Mouse (Mus musculus) intestine, embryonic 14.5 days (tissue): ENCODE data around the gene Atp5b. TPM values are rescaled to one million over a fixed set of nuclear protein-coding genes. Genes with fewer than 3 reads are reported as not detected.
"Not testable (repeated sequence)": the region's sequence is repeated elsewhere in the genome, so short reads cannot be mapped to it uniquely, and the experiment has no call there.

Source experiments
- ATAC-seq: fragments of 200-750 bp; cut with Nextera tagmentation; replicated peaks from 2 replicates; pipeline ENCODE4 v1.8.0; 2017; ENCODE audit warnings: low read depth, moderate number of reproducible peaks, moderate TSS enrichment, moderate library complexity; ENCODE audit not compliant: low FRiP score, low TSS enrichment
- DNase-seq: peaks from one replicate; pipeline ENCODE4 v3.0.0-alpha.2; 2018; ENCODE audit warnings: low spot score
- H3K27ac ChIP-seq: fragments of 300-500 bp; sonication (generic); 2 replicates; pipeline ENCODE4 v1.5.1; 2014; ENCODE audit warnings: low read depth, mild to moderate bottlenecking, control low read depth
- H3K27me3 ChIP-seq: fragments of 300-500 bp; sonication (generic); replicated peaks from 2 replicates; pipeline ENCODE4 v1.6.1; 2014; ENCODE audit warnings: low read length, control low read depth; ENCODE audit not compliant: control insufficient read depth, insufficient read depth
- H3K36me3 ChIP-seq: fragments of 300-500 bp; sonication (generic); 2 replicates; pipeline ENCODE4 v1.6.1; 2014; ENCODE audit warnings: low read length, control low read depth; ENCODE audit not compliant: control insufficient read depth, insufficient read depth
- H3K4me1 ChIP-seq: fragments of 300-500 bp; sonication (generic); replicated peaks from 2 replicates; pipeline ENCODE4 v1.6.1; 2014; ENCODE audit warnings: low read length, control low read depth, mixed read lengths; ENCODE audit not compliant: control insufficient read depth, insufficient read depth
- H3K4me2 ChIP-seq: fragments of 300-500 bp; sonication (generic); 2 replicates; pipeline ENCODE4 v1.6.1; 2014; ENCODE audit warnings: low read length
- H3K4me3 ChIP-seq: fragments of 300-500 bp; sonication (generic); 2 replicates; pipeline ENCODE4 v1.5.1; 2014; ENCODE audit warnings: low read depth, low read length, control low read depth, mixed read lengths
- H3K9ac ChIP-seq: fragments of 300-500 bp; sonication (generic); 2 replicates; pipeline ENCODE4 v1.6.1; 2014; ENCODE audit warnings: mild to moderate bottlenecking, low read length
- H3K9me3 ChIP-seq: fragments of 300-500 bp; sonication (generic); 2 replicates; pipeline ENCODE4 v1.6.1; 2016; ENCODE audit warnings: low read length, control low read depth; ENCODE audit not compliant: control insufficient read depth
- WGBS: fragments of 180-500 bp; shearing (Covaris S2); extraction: QIAGEN DNeasy Blood & Tissue Kit; methylation state at CpG from one replicate; pipeline ENCODE4 v1.1.7; 2014; 5-methylcytosine and 5-hydroxymethylcytosine counted together
- polyA plus RNA-seq: library from polyadenylated mRNA; unstranded; fragments of >200 nt; fragmentation: Nextera tagmentation; extraction: Ambion mirVana; gene quantifications from 2 replicates; pipeline ENCODE4 v1.2.1, GENCODE M21; 2014

The Atp5b gene
- polyA plus RNA-seq, 1 experiment from 2014 or later, result 2,654 TPM

DNA sequence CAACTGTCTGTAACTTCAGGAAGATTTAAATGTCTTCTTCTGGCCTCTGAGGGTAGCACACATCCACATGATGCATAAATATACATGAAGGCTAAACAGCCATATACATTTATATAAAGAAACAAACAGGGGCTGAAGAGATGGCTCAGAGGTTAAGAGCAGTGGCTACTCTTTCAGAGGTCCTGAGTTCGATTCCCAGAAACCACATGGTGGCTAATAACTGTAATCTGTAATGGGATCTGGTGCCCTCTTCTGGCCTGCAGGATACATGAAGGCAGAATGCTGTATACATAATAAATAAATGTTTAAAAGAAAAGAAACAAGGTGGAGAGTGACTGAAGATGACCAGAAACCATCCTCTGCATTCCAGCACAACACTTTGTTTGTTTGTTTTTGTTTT lies 2.6 kb upstream of the Atp5b start:
- Histone ChIP-seq H3K36me3 (peaks cover 32% of the 10 kb centered on the region), H3K4me3 (no peak overlapping the region), H3K4me1 (peaks cover 13% of the 10 kb centered on the region; the same call in 1 of the 2 replicates), H3K9ac (no peak overlapping the region), H3K9me3 (no peaks in the 10 kb centered on the region), H3K27ac (no peak overlapping the region), H3K27me3 (no peaks in the 10 kb centered on the region), H3K4me2 (no peak overlapping the region)
- no peak for DNase-seq
- 86% methylated on average over 1 of the region's 1 CpGs for WGBS
- ATAC-seq, result no peak

DNA sequence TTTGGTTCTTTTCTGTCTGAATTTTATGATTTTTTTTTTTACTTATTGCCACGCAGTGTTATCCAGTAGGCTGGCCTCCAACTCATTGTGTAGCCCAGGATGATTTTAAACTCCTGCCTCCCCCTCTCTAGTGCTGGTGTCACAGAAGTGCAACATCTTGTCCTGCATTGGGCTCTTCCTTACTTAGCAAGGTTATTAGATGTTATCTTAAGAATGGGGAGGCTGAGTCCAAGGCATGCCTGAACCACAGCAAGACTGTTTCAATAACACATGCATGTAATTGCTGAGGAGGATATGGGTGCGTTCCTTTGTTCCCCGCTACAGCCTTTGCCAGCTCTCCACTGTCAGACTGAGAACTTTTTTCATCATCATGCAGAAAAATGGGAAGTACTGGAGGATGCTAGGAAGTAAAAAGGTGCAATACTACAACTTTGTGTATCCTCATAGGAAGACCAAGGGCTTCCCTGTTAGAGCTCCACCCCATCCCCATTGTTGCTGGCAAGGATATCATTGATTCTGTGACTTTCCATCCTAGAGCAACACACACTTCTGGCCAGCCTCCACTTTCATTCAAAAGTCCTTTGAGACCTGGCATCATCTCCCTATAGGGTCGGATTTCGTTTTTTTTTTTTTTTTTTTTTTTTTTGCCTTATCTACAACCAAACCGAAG lies 1.1 kb upstream of the Atp5b start:
- 49% methylated on average over 6 of the region's 6 CpGs for WGBS
- Histone ChIP-seq H3K27ac (peak overlapping the region; percentile 3; the same call in 1 of the 2 replicates), H3K27me3 (no peaks in the 10 kb centered on the region), H3K4me2 (peak overlapping the region; percentile 68), H3K36me3 (peaks cover 41% of the 10 kb centered on the region), H3K9me3 (no peaks in the 10 kb centered on the region), H3K4me1 (peaks cover 13% of the 10 kb centered on the region; the same call in 1 of the 2 replicates), H3K4me3 (peak overlapping the region; percentile 100), H3K9ac (peak overlapping the region; percentile 67)
- DNase-seq (no peak), ATAC-seq (no peak)

DNA sequence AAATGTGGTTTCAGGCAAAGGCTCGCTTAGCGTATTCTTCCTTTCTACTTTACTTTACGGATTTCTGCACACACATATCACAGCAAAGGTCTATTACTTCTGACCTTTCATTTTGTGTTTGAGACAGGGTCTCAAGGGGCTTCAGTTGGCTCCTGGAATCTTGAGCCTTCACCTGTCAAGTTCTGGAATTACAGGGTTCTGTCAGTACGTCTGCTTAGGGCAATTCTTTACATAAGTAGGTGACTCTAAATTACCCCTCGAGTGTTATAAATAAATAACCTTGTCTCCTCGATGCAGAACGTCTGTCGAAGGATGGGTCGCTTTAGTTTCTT lies 630 bp upstream of the Atp5b start:
- Histone ChIP-seq H3K27me3 (no peaks in the 10 kb centered on the region), H3K27ac (peak overlapping the region; percentile 3; the same call in 1 of the 2 replicates), H3K9me3 (no peaks in the 10 kb centered on the region), H3K4me1 (peaks cover 13% of the 10 kb centered on the region; the same call in 1 of the 2 replicates), H3K4me2 (peak overlapping the region; percentile 68), H3K36me3 (peaks cover 41% of the 10 kb centered on the region), H3K4me3 (peak overlapping the region; percentile 100), H3K9ac (peak overlapping the region; percentile 67)
- ATAC-seq (no peak), DNase-seq (no peak)
- 11% methylated on average over 9 of the region's 9 CpGs for WGBS

DNA sequence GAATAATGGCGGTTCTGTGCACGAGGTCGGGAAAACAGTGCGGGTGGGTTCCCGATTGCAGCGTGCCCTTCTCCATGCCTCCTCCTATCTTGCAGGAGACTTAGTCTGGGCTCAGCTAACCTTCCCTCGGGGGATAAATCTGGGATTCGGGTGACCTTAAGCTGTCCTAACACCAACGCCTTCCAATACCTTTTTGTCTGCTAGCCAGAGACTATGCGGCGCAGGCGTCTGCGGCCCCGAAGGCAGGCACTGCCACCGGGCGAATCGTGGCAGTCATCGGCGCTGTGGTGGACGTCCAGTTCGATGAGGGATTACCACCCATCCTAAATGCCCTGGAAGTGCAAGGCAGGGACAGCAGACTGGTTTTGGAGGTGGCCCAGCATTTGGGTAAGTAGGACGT lies 615 bp downstream of the Atp5b start:
- DNase-seq (no peak), ATAC-seq (no peak)
- H3K9ac ChIP-seq, result peak overlapping the region; percentile 99
- peak overlapping the region; percentile 100 for H3K4me3 ChIP-seq
- no peaks in the 10 kb centered on the region for H3K27me3 ChIP-seq
- H3K9me3 ChIP-seq, result no peaks in the 10 kb centered on the region
- peak overlapping the region; percentile 87 for H3K27ac ChIP-seq
- peaks cover 46% of the 10 kb centered on the region for H3K36me3 ChIP-seq
- peak overlapping the region; percentile 94 for H3K4me2 ChIP-seq
- WGBS, result under 1% methylated on average over 22 of the region's 22 CpGs
- peaks cover 13% of the 10 kb centered on the region; the same call in 1 of the 2 replicates for H3K4me1 ChIP-seq

DNA sequence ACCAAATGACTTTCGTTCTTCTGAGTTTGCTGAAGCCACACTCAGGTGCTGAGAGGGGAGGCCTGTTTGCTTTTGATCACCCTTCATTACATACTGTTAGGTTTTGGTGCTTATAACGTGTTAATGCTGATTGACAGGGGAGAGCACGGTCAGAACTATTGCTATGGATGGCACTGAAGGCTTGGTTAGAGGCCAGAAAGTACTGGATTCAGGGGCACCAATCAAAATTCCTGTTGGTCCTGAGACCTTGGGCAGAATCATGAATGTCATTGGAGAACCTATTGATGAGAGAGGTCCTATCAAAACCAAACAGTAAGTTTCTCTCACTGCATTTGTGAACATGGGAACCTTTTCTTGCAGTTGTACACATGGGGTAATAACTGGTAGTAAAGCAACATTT lies 1.1 kb downstream of the Atp5b start:
- no peak overlapping the region for H3K27ac ChIP-seq
- no peaks in the 10 kb centered on the region for H3K9me3 ChIP-seq
- 4% methylated on average over 3 of the region's 3 CpGs for WGBS
- peak overlapping the region; percentile 100 for H3K4me3 ChIP-seq
- ATAC-seq (no peak), DNase-seq (no peak)
- H3K36me3 ChIP-seq, result peaks cover 51% of the 10 kb centered on the region
- peak overlapping the region; percentile 94 for H3K4me2 ChIP-seq
- no peaks in the 10 kb centered on the region for H3K27me3 ChIP-seq
- peak overlapping the region; percentile 99 for H3K9ac ChIP-seq
- H3K4me1 ChIP-seq, result peaks cover 13% of the 10 kb centered on the region; the same call in 1 of the 2 replicates

DNA sequence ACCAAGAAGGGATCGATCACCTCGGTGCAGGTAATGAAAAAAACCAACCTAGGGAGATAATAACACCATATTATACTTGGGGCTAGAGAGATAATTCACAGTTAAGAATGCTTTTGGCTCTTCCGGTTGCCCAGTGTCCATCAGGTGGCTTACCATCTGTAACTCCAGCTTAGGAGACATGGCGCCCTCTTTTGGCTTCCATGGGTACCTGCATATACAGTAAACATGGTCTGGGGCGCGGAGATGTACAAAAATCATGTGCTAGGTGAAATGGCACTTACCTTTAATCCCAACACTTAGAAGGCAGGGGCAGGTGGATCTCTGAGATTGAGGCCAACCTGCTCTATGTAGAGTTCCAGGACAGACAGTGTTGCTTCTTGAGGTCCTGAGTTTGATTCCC lies 3.3 kb downstream of the Atp5b start:
- H3K27ac ChIP-seq, result no peak overlapping the region
- DNase-seq, result no peak
- peaks cover 15% of the 10 kb centered on the region for H3K4me1 ChIP-seq
- H3K27me3 ChIP-seq, result no peaks in the 10 kb centered on the region
- no peaks in the 10 kb centered on the region for H3K9me3 ChIP-seq
- no peak for ATAC-seq
- 75% methylated on average over 6 of the region's 6 CpGs for WGBS
- peaks cover 63% of the 10 kb centered on the region for H3K36me3 ChIP-seq
- H3K4me3 ChIP-seq, result no peak overlapping the region
- no peak overlapping the region for H3K4me2 ChIP-seq
- H3K9ac ChIP-seq, result no peak overlapping the region

DNA sequence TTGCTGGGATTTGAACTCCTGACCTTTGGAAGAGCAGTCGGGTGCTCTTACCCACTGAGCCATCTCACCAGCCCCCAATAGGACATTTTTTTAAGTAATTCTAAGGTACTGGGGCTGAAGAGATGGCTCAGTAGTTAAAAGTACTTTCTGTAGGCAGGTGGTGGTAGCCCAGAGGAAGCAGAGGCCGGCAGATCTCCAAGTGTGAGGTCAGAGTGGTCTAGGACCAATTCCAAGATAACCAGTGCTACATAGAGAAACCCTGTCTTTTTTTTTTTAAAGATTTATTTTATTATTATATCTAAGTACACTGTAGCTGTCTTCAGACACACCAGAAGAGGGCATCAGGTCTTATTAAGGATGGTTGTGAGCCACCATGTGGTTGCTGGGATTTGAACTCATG lies 4.1 kb downstream of the Atp5b start:
- not testable (repeated sequence) for H3K27me3 ChIP-seq, DNase-seq, H3K9me3 ChIP-seq, H3K27ac ChIP-seq, ATAC-seq, H3K4me2 ChIP-seq, H3K9ac ChIP-seq, H3K4me3 ChIP-seq
- Histone ChIP-seq H3K4me1 (peaks cover 16% of the 10 kb centered on the region), H3K36me3 (peaks cover 63% of the 10 kb centered on the region)
- 85% methylated on average over 2 of the region's 2 CpGs for WGBS

DNA sequence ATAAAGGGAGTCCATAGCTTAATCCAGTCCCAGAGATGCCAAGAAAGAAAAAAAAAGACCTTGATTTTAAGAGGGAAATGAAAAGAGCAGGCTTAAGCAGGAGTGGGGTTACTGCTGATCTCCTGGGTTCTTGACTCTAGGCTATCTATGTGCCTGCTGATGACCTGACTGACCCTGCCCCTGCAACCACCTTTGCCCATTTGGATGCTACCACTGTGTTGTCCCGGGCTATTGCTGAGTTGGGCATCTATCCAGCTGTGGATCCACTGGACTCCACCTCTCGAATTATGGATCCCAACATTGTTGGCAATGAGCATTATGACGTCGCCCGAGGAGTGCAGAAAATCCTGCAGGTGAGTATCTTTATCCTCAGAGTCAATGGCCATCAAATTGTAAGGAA lies 5.1 kb downstream of the Atp5b start:
- H3K4me1 ChIP-seq, result peaks cover 14% of the 10 kb centered on the region
- no peak overlapping the region for H3K9ac ChIP-seq
- no peak overlapping the region for H3K4me2 ChIP-seq
- no peak overlapping the region for H3K27ac ChIP-seq
- H3K27me3 ChIP-seq, result no peaks in the 10 kb centered on the region
- ATAC-seq, result no peak
- no peaks in the 10 kb centered on the region for H3K9me3 ChIP-seq
- H3K4me3 ChIP-seq, result no peak overlapping the region
- WGBS, result 97% methylated on average over 5 of the region's 5 CpGs
- DNase-seq, result no peak
- H3K36me3 ChIP-seq, result peaks cover 63% of the 10 kb centered on the region

DNA sequence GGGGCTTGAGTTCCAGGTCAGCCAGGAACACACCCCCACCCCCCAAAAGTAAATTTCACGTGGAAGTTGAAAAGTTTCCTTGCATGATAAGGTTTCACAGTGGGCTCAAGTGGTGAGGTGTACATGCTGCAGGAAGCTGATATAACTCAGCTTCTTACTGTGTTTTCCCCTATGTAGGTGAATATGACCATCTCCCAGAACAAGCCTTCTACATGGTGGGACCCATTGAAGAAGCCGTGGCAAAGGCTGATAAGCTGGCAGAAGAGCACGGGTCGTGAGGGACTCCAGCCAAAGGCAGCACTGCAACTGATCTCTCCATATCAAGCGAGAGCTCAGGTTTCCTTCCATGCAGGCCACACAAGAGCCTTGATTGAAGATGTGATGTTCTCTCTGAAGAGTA lies 6.8 kb downstream of the Atp5b start:
- Histone ChIP-seq H3K4me1 (peaks cover 25% of the 10 kb centered on the region), H3K9ac (no peak overlapping the region), H3K36me3 (peaks cover 56% of the 10 kb centered on the region), H3K4me2 (no peak overlapping the region), H3K27ac (no peak overlapping the region), H3K4me3 (no peak overlapping the region), H3K27me3 (no peaks in the 10 kb centered on the region), H3K9me3 (no peaks in the 10 kb centered on the region)
- ATAC-seq (no peak), DNase-seq (no peak)
- WGBS, result 72% methylated on average over 5 of the region's 5 CpGs
